Mouse (Mus musculus) frontal cortex, adult (tissue): ENCODE measurements around the gene Kcnk10.

Source experiments
- ATAC-seq: cut with Nextera tagmentation; 2 replicates; pipeline ENCODE4 v1.9.2; 2017; ENCODE audit warnings: mild to moderate bottlenecking, moderate library complexity, mixed read lengths; ENCODE audit not compliant: low TSS enrichment

Kcnk10 gene

GRCm38 (mm10) chr12:98571896-98572680, 6.0 kb downstream of the Kcnk10 start:
- 0 out of 2 replicates have a peak, but pooled peaks have one; percentile 3 for ATAC-seq

DNA sequence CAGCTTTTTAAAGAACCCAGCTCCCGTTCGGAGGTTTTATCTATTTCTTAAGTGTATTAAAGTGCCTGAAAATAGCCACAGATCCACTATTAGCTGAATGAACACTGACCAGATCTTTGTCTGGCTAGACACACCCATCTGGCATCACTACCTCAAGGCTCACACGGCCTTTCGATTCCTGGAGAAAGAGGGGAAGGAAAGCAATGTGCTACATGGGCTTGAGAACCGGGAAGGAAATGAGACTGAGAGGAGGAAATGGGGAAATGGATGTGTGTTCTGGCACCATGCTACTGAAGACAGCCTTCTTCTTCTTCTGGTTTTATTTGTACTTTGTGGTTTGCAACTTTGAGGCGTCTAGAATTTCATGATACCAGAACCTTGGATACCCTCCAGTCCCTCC, 8.7 kb downstream of the Kcnk10 start:
- ATAC-seq = no peak

DNA sequence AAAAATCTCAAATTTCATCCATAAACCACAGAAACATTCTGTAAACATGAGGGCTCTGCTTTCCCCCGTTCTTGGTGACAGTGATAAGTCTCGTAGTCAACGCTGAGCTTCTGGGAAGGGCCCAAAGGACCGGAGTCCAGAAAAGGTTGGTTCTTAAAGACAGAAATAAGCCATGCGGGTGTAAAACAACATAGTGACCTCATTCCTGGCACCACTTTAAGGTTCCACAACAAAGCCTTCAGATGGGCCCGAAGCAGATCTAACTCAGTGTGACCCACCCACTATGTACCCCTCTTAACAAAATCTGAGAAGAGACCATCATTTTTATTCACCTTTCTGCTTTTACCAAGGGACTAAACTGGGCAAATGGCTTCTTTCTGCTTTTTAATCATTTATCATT, 10.2 kb downstream of the Kcnk10 start:
- ATAC-seq = no peak

- no peak for ATAC-seq
Measured at GRCm38 (mm10) chr12:98564383-98564782, 13.7 kb downstream of the Kcnk10 start.

- no peak for ATAC-seq
Measured at GRCm38 (mm10) chr12:98563261-98563660, 14.8 kb downstream of the Kcnk10 start.

GRCm38 (mm10) chr12:98562341-98562977, 15.7 kb downstream of the Kcnk10 start:
- no peak for ATAC-seq

DNA sequence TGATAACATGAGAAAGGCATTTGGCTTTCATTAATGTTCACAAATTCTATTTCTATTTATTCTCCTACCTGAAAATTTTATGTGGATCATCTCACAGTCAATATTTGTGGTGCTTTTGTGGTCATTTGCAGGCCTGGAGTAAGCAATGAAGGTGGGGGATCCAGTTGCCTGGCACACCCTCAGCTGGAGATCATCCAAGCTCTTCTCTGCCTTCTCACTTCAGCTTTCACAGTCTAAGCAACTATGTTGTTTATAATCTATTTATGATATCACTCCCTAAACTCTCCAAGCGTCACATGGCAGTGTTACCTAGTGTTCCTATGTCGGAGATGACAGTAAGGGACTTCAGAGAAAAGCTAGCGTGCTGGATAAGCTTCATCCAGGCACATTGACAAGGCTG, 18.1 kb downstream of the Kcnk10 start:
- ATAC-seq = no peak

- ATAC-seq = no peak
Measured at GRCm38 (mm10) chr12:98557013-98557677, 21.0 kb downstream of the Kcnk10 start.

DNA sequence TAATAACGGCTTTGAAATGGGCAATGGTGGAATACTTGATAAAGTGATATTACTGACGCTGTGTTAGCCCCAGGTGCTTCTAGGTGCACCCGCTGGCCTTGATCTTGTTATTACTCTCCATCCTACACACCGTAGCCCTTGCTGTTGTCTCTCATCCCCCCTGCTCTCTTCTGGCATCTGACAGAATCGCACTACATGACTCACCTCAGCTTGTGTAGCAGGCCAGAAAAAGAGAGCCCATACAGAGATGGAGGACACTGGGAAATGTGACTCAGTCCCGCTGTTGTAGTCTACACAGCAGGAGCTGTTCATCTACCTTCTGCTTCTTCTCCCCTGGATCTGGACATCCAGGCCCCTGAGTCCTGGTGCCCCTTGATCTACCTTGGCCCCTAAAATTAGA, 28.1 kb downstream of the Kcnk10 start:
- no peak for ATAC-seq

- no peak for ATAC-seq
Measured at GRCm38 (mm10) chr12:98548141-98548540, 30.0 kb downstream of the Kcnk10 start.

- no peak for ATAC-seq
Measured at GRCm38 (mm10) chr12:98545875-98546274, 32.2 kb downstream of the Kcnk10 start.

DNA sequence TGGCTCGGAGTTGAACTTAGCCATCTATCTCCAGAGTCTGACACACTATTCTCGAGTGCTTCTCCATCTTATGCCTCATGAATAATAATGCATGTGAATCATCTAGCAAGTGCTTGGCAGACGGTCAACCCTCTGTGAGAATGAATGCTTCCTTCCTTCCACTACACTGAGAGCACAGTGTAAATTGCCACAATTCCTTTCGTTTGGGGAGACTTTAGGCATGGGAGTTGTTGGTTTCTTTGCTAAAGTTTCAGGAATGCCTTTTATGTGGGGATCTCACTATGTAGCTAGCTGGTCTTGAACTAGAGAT, 32.9 kb downstream of the Kcnk10 start:
- peak; percentile 99 for ATAC-seq

- peak; percentile 53 for ATAC-seq
Measured at GRCm38 (mm10) chr12:98544545-98545250, 33.4 kb downstream of the Kcnk10 start.

DNA sequence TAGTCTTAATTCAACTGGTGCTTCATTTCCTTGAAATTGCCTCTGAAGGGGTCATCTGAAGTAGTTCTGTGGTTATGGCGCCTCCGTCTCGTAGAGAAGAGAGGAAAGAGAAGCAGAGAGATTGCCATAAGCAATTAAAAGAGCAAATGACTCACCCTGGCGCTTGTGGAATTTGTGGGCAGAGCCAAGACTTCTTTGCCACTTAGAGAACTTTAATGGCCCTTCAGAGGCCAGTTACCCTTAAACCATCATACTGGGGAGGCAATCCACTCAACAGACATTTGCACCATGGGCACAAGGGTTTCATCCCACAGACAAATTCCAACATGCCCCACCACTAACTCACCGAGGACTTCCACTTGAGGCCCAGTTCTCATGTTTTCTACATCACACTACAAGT, 41.4 kb downstream of the Kcnk10 start:
- no peak for ATAC-seq

DNA sequence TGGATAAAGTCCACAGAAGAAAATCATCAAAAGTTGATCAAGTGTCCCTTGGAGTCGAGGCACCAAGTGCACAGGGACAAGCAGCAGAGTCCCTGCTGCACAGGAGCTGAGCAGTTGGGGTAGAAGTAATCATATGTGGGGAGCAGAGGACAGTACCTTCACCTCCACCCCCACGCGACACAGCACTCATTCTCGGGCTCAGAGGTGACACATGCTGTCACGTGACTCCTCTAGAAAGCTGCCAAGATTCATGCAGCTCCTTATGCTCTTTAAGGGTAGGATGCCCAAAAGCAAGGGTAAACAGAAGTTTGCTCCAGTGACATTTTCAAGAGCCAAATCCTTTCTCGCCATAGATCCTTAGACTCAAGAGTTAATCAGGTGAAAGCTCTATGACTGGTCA, 42.1 kb downstream of the Kcnk10 start:
- peak; percentile 22 for ATAC-seq

GRCm38 (mm10) chr12:98535494-98535901, 42.6 kb downstream of the Kcnk10 start:
- peak; percentile 89 for ATAC-seq

- ATAC-seq = no peak
Measured at GRCm38 (mm10) chr12:98528635-98529034, 49.5 kb downstream of the Kcnk10 start.

DNA sequence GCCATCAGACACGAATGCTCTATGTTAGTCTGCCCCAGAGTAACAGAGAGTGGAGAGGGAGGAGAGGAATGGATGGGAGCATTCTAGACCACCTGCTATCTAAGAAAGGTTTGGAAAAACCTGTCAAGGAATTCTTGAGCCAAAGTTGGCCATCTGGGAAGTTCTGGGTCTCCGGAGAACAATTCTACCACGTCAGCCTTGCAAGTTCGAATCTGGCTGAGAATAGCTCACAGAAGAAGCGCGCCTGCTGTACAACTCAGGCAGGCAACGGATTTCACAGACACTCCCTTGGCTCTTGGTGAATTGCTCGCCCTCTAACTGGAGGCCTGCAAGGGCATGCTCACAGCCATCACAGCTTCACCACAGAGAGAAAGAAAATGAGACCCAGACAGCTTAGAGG, 52.7 kb downstream of the Kcnk10 start:
- ATAC-seq = no peak; the same call in 1 of the 2 replicates

DNA sequence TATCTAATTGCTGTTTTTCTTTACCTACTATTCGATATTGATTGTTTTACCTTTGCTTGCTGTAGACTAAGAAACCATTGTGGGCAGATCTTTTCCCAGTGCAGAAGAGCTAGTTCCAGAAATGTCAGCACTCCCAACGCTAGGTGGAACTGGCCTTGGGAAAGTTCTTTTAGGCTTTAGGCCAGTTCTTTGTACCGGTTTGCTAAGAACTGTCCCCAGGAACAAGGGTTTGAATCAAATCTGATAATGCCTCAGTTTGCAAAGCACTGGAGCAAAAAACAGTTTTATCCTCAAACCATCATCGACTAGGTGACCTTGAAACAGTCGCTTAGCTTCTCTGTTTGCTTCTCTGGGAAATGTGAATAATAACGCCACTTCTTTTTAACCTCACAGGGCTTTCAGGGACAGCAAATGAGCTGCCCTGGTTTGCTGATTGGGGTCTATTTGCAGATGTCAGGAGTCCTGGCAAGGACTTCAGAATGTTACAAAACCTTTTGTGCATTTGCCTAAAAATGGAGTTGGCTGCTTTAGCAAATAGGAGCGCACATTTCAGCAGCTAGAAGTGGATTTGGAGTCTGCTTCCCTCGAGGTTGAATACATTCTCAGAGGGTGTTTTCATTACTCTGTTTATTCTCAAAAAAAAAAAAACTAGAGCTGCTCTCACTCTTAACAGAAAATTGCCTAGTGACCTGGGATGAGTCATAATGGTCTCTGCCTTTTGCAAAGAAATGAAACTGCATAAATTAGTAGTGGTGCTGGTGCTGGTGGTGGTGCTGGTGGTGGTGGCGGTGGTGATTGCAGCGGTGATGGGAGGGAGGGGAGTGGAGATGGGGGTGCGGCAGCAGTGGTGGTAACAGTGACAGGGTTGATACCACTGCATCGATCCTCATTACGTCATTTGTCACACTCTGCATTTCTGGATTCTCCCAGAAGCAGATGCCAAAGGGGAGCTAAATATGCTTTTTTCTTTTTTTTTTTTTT, 53.5 kb downstream of the Kcnk10 start:
- peak; percentile 72 for ATAC-seq

DNA sequence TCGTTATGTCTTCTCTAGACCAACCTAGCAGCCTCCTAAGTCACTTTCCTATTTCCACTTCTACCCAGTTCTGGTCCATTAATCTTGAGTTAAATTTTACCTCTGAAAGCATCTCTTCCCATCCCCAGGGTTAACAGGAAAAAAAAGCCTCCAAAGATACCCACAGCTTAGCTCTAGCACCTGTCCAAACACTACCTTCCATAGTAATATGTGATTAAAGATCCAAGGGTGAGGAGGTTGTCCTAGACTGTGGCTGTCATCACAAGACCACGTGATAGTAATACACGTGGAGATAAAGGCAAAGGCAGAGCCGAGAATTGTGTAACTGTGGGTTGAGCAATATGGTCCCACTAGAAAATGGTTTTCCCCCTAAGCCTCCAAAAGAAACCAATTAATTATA, 56.8 kb downstream of the Kcnk10 start:
- no peak for ATAC-seq

DNA sequence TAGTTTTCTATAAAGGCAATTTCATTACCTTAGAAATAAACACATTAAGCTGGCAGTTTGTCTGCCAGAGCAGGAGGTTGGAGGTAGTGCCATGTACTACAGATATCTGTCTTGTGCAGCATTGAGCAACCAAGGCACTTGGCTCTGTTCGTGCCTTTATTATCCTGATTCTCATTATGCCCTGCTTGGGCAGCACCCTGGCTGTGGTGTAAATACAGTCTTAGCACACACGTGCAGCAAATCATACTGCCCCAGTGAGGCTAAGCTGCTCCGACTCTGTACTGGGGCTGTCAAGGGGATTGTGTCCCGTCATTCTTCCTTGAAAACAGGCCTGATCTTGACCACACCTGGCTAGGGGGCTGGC, 57.6 kb downstream of the Kcnk10 start:
- ATAC-seq = no peak
